Mouse (Mus musculus): ENCODE measurements around the gene Nmnat1.
"Not testable (repeated sequence)": the region's sequence is repeated elsewhere in the genome, so short reads cannot be mapped to it uniquely, and the experiment has no call there.

Nmnat1 gene

GRCm38 (mm10) chr4:149444465-149444864 lies 40.5 kb downstream of the Nmnat1 start:
- no peak for DNase-seq

- no peak for DNase-seq
These were observed 42.6 kb downstream of the Nmnat1 start for GRCm38 (mm10) chr4:149442436-149442835.

- DNase-seq, result no peak
These were observed 44.4 kb downstream of the Nmnat1 start for GRCm38 (mm10) chr4:149440576-149440975.

- DNase-seq, result not testable (repeated sequence)
These were observed 53.1 kb downstream of the Nmnat1 start for GRCm38 (mm10) chr4:149431887-149432286.

GRCm38 (mm10) chr4:149429592-149429991 lies 55.4 kb downstream of the Nmnat1 start:
- DNase-seq, result peak; percentile 93

- peak; percentile 97 for DNase-seq
These were observed 58.4 kb downstream of the Nmnat1 start, which contains the start of gene Ube4b for GRCm38 (mm10) chr4:149426325-149427199. TSS of gene Ube4b (minus strand) at chr4:149426749.

- DNase-seq, result no peak
These were observed 59.2 kb downstream of the Nmnat1 start for GRCm38 (mm10) chr4:149425801-149426292.

GRCm38 (mm10) chr4:149424755-149425154 lies 60.2 kb downstream of the Nmnat1 start:
- DNase-seq, result no peak

- DNase-seq, result no peak
These were observed 67.1 kb downstream of the Nmnat1 start for GRCm38 (mm10) chr4:149417854-149418365.

All from cerebellum, adult 9-11 months (tissue).